Mouse (Mus musculus) forebrain, embryonic 13.5 days (tissue): Measurements from ENCODE around the gene Pcgf5. TPM values are rescaled to one million over a fixed set of nuclear protein-coding genes. Genes with fewer than 3 reads are reported as not detected.

Experiments used
- ATAC-seq: fragments of 200-750 bp; cut with Nextera tagmentation; 2 replicates; pipeline ENCODE4 v1.8.0; 2017
- H3K27ac ChIP-seq: fragments of 300-500 bp; sonication (generic); 2 replicates; pipeline ENCODE4 v1.5.1; 2015; ENCODE audit warnings: inconsistent platforms, mild to moderate bottlenecking, moderate library complexity
- H3K27me3 ChIP-seq: fragments of 300-500 bp; sonication (generic); 2 replicates; pipeline ENCODE4 v1.6.1; 2015; ENCODE audit warnings: mild to moderate bottlenecking, inconsistent platforms
- H3K36me3 ChIP-seq: fragments of 300-500 bp; sonication (generic); 2 replicates; pipeline ENCODE4 v1.6.1; 2015; ENCODE audit warnings: mild to moderate bottlenecking, inconsistent platforms; ENCODE audit not compliant: poor library complexity, severe bottlenecking
- H3K4me1 ChIP-seq: fragments of 300-500 bp; sonication (generic); 2 replicates; pipeline ENCODE4 v1.6.1; 2015; ENCODE audit warnings: inconsistent platforms
- H3K4me2 ChIP-seq: fragments of 300-500 bp; sonication (generic); 2 replicates; pipeline ENCODE4 v1.6.1; 2015; ENCODE audit warnings: inconsistent platforms, mild to moderate bottlenecking, moderate library complexity
- H3K4me3 ChIP-seq: fragments of 300-500 bp; sonication (generic); 2 replicates; pipeline ENCODE4 v1.5.1; 2015; ENCODE audit warnings: mild to moderate bottlenecking, inconsistent platforms
- H3K9ac ChIP-seq: fragments of 300-500 bp; sonication (generic); 2 replicates; pipeline ENCODE4 v1.6.1; 2015; ENCODE audit warnings: mild to moderate bottlenecking, inconsistent platforms
- H3K9me3 ChIP-seq: fragments of 300-500 bp; sonication (generic); replicated peaks from 2 replicates; pipeline ENCODE4 v1.6.1; 2016; ENCODE audit warnings: inconsistent platforms
- WGBS: fragments of 180-500 bp; shearing (Covaris S2); methylation state at CpG from one replicate; pipeline ENCODE4 v1.1.7; 2015; 5-methylcytosine and 5-hydroxymethylcytosine counted together
- polyA plus RNA-seq: library from polyadenylated mRNA; unstranded; fragments of >200 nt; fragmentation: Nextera tagmentation; extraction: Ambion mirVana; gene quantifications from 2 replicates; pipeline ENCODE4 v1.2.1, GENCODE M21; 2015

The Pcgf5 gene
- polyA plus RNA-seq, 1 experiment from 2014 or later, result 25.2 TPM

GRCm38 (mm10) chr19:36350870-36351269 is 2.8 kb downstream of the Pcgf5 start:
- WGBS, result 93% methylated on average over 9 of the region's 9 CpGs
- no peaks in the 10 kb centered on the region for H3K9me3 ChIP-seq
- no peak overlapping the region for H3K27ac ChIP-seq
- no peak overlapping the region for H3K9ac ChIP-seq
- no peaks in the 10 kb centered on the region for H3K36me3 ChIP-seq
- no peak overlapping the region for H3K4me3 ChIP-seq
- peaks cover 29% of the 10 kb centered on the region for H3K27me3 ChIP-seq
- peaks cover 17% of the 10 kb centered on the region for H3K4me1 ChIP-seq
- no peak for ATAC-seq
- no peak overlapping the region for H3K4me2 ChIP-seq

- Histone ChIP-seq H3K9ac (no peak overlapping the region), H3K4me2 (no peak overlapping the region), H3K4me3 (no peak overlapping the region), H3K27me3 (no peaks in the 10 kb centered on the region), H3K27ac (no peak overlapping the region), H3K9me3 (no peaks in the 10 kb centered on the region), H3K4me1 (no peaks in the 10 kb centered on the region), H3K36me3 (no peaks in the 10 kb centered on the region)
- WGBS, result 94% methylated on average over 5 of the region's 5 CpGs
- ATAC-seq, result no peak
These were observed 14.4 kb downstream of the Pcgf5 start for GRCm38 (mm10) chr19:36362541-36362940.

DNA sequence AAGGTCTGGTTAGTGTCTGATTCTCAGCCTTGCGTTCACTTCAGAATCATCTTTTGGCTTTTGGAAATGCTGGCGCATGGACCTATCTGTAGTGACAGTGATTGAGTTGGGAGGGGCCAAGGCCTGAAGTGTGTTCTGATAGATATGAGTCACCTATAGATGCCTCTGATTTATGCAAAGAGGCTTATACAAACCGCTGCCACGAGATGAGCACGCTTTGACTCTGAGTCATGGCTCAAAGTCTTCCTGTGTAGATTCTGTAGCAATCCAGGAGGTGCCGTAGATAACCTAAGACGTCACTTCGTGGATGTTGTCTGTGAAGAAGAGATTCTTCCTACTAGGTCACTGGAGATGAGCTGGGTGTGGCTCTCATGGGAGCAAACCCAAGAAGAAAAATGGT is 16.6 kb downstream of the Pcgf5 start:
- H3K27ac ChIP-seq, result no peak overlapping the region
- H3K4me1 ChIP-seq, result no peaks in the 10 kb centered on the region
- no peaks in the 10 kb centered on the region for H3K36me3 ChIP-seq
- WGBS, result 90% methylated on average over 8 of the region's 8 CpGs
- no peak overlapping the region for H3K4me2 ChIP-seq
- no peak overlapping the region for H3K4me3 ChIP-seq
- H3K9ac ChIP-seq, result no peak overlapping the region
- no peaks in the 10 kb centered on the region for H3K9me3 ChIP-seq
- ATAC-seq, result no peak
- no peaks in the 10 kb centered on the region for H3K27me3 ChIP-seq

GRCm38 (mm10) chr19:36371478-36371877 is 23.4 kb downstream of the Pcgf5 start:
- no peak overlapping the region for H3K4me3 ChIP-seq
- H3K9ac ChIP-seq, result no peak overlapping the region
- no peaks in the 10 kb centered on the region for H3K27me3 ChIP-seq
- ATAC-seq, result no peak
- no peaks in the 10 kb centered on the region for H3K4me1 ChIP-seq
- H3K4me2 ChIP-seq, result no peak overlapping the region
- no peaks in the 10 kb centered on the region for H3K9me3 ChIP-seq
- no peaks in the 10 kb centered on the region for H3K36me3 ChIP-seq
- H3K27ac ChIP-seq, result no peak overlapping the region
- WGBS, result 93% methylated on average over 10 of the region's 10 CpGs

DNA sequence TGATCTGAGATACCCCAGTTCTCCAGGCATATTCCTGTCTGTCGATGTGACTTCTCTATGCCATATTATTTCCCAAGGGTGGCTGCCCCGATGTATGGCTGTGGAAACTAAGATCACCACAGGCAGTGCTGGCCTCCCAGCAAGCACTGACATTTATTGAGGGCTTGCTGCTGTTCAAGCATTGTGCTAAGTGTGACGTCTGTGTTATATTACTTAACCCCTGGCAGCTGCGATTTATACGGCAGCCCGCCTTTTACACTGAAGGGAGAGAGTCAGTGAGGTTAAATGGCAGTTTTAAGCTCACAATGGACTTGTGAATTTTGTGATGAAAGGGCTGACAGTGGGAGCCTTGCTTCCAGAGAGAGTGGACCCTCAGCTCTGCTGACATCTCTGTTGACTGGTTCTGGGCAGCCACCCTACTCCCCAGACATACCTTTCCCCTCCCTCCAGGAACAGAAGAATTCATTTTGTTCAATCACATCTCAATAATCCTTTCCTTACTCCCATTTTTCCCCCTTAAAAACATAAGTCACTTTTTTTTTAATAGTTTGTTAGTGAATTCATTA is 25.0 kb downstream of the Pcgf5 start:
- H3K4me1 ChIP-seq, result no peaks in the 10 kb centered on the region
- no peak overlapping the region for H3K9ac ChIP-seq
- no peaks in the 10 kb centered on the region for H3K9me3 ChIP-seq
- WGBS, result 59% methylated on average over 6 of the region's 6 CpGs
- H3K4me3 ChIP-seq, result no peak overlapping the region
- H3K27ac ChIP-seq, result no peak overlapping the region
- no peaks in the 10 kb centered on the region for H3K36me3 ChIP-seq
- ATAC-seq, result no peak
- no peak overlapping the region for H3K4me2 ChIP-seq
- no peaks in the 10 kb centered on the region for H3K27me3 ChIP-seq

DNA sequence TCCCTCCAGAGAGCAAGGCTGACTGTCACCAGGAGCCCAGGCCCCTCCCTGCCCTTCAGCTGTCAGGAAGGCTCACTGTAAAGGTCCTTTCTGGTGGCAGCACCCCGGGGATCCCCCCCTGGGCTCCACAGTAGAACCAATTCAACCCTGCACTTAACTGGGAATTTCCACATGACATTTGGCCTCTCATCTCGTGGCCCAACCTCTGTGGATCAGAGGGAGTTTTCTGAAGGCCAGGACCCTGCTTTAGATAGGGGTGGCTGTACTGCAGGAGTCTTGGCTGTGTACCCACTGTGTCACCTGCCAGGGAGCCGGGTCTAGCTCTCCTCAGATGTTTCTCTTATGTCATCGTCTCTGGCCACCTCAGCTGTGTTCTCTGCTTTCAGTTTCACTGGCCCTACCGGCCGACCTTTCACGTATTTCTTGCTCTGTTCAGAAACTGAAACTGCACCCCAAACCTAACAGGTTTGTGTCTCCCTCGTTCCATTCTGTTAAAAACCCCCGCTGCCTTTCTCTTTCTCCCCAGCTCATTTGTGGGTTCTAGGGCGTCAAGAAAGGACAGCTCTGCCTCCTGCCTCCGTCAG is 27.2 kb downstream of the Pcgf5 start:
- Histone ChIP-seq H3K36me3 (no peaks in the 10 kb centered on the region), H3K27me3 (no peaks in the 10 kb centered on the region), H3K4me1 (no peaks in the 10 kb centered on the region), H3K9me3 (no peaks in the 10 kb centered on the region), H3K4me2 (no peak overlapping the region), H3K9ac (no peak overlapping the region), H3K27ac (no peak overlapping the region), H3K4me3 (no peak overlapping the region)
- 83% methylated on average over 11 of the region's 11 CpGs for WGBS
- no peak for ATAC-seq

- no peak overlapping the region for H3K9ac ChIP-seq
- no peaks in the 10 kb centered on the region for H3K4me1 ChIP-seq
- H3K27me3 ChIP-seq, result no peaks in the 10 kb centered on the region
- ATAC-seq, result no peak
- H3K27ac ChIP-seq, result no peak overlapping the region
- 85% methylated on average over 7 of the region's 7 CpGs for WGBS
- no peaks in the 10 kb centered on the region for H3K9me3 ChIP-seq
- no peak overlapping the region for H3K4me2 ChIP-seq
- H3K36me3 ChIP-seq, result no peaks in the 10 kb centered on the region
- no peak overlapping the region for H3K4me3 ChIP-seq
These were observed 29.6 kb downstream of the Pcgf5 start for GRCm38 (mm10) chr19:36377729-36378128.

DNA sequence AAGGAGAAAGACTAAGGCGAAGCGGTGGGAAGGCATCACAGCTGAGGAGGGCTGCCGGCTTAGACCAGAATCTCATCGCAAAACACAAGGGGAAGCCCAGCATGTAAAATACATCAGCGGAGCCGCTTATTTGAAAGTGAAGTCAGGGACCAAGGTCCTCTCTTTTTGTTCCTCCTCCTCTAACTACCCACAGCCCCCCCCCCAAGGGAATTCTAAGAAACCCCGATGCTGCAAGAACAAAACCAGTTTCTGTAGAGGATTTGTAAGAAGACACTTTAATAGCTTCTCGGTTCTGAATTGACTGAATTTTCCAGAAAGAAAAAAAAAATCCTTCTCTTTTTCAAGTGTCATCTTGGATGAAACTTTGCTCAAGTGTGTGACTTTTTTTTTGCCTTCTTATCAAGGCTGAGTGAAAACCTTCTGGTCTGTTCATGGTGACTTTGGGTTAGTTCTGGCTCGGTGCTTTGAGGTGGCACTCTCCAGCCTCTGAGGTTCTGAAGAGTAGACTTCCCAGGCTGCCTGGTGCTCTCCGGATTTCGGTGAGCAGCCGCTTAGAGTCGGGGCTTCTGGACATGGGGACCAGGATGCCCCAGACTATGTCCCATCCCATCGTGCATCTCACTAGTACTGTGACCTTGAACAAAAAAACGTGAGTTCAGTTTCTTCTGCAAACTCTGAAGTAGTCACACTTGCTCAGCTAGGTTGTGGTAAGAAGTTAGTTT is 30.6 kb downstream of the Pcgf5 start:
- Histone ChIP-seq H3K9me3 (no peaks in the 10 kb centered on the region), H3K4me2 (no peak overlapping the region), H3K27me3 (no peaks in the 10 kb centered on the region), H3K9ac (no peak overlapping the region), H3K4me3 (no peak overlapping the region), H3K36me3 (no peaks in the 10 kb centered on the region), H3K27ac (no peak overlapping the region), H3K4me1 (no peaks in the 10 kb centered on the region)
- no peak for ATAC-seq
- 54% methylated on average over 15 of the region's 15 CpGs for WGBS

DNA sequence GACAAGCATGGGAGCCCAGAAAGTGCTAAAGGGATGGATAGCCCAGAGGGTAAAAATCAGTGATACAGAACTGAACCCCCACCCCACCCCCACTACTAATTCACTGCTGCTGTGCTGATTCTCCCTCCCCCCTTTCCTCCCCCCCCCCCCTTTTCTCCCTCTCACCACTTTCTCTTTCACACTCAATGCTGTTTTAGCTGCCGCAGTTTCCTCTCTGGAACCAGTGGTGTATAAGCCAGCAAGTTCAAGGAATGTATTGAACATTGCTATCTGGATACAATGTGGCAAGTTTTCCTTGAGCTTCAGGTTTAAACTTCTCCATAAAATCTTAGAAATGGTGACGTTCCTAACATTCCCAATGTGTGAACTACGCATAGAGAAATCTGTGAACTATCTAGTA is 34.8 kb downstream of the Pcgf5 start:
- ATAC-seq, result no peak
- Histone ChIP-seq H3K27me3 (no peaks in the 10 kb centered on the region), H3K27ac (no peak overlapping the region), H3K4me3 (no peak overlapping the region), H3K4me2 (no peak overlapping the region), H3K9ac (no peak overlapping the region), H3K4me1 (no peaks in the 10 kb centered on the region), H3K36me3 (no peaks in the 10 kb centered on the region), H3K9me3 (no peaks in the 10 kb centered on the region)
- WGBS, result 91% methylated on average over 3 of the region's 3 CpGs

GRCm38 (mm10) chr19:36383977-36384376 is 35.9 kb downstream of the Pcgf5 start:
- Histone ChIP-seq H3K9me3 (no peaks in the 10 kb centered on the region), H3K9ac (no peak overlapping the region), H3K27me3 (no peaks in the 10 kb centered on the region), H3K4me2 (no peak overlapping the region), H3K27ac (no peak overlapping the region), H3K4me3 (no peak overlapping the region), H3K4me1 (0 out of 2 replicates have a peak, but pooled peaks cover 4% of the 10 kb centered on the region), H3K36me3 (no peaks in the 10 kb centered on the region)
- 71% methylated on average over 5 of the region's 5 CpGs for WGBS
- ATAC-seq, result no peak

DNA sequence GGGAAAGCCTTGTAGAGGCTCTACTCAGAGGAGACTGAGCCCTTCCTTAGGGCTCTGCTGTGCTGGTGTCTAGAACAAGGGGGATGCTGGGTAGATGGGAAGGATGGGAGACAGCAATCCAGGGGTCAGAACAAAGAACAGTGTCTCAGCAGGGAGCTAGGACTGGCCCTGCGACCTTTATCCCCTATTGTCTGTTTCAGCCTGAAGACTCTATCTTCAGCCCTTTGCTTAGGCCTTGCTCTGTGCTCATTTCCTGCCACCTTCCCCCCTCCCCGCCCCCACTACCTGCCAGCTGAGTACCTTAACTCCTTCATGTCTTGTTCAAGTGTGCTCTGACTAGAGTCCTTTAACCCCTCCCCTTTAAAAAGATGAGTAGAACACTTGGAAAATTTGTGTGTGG is 36.3 kb downstream of the Pcgf5 start:
- Histone ChIP-seq H3K36me3 (no peaks in the 10 kb centered on the region), H3K4me2 (no peak overlapping the region), H3K27ac (no peak overlapping the region), H3K27me3 (no peaks in the 10 kb centered on the region), H3K9me3 (no peaks in the 10 kb centered on the region), H3K9ac (no peak overlapping the region), H3K4me3 (no peak overlapping the region), H3K4me1 (0 out of 2 replicates have a peak, but pooled peaks cover 4% of the 10 kb centered on the region)
- WGBS, result 6% methylated on average over 2 of the region's 2 CpGs
- no peak for ATAC-seq

- 0 out of 2 replicates have a peak, but pooled peaks cover 4% of the 10 kb centered on the region for H3K4me1 ChIP-seq
- no peaks in the 10 kb centered on the region for H3K36me3 ChIP-seq
- no peak overlapping the region for H3K4me3 ChIP-seq
- H3K9me3 ChIP-seq, result no peaks in the 10 kb centered on the region
- WGBS, result 76% methylated on average over 5 of the region's 5 CpGs
- H3K27ac ChIP-seq, result no peak overlapping the region
- no peak for ATAC-seq
- H3K27me3 ChIP-seq, result no peaks in the 10 kb centered on the region
- no peak overlapping the region for H3K4me2 ChIP-seq
- H3K9ac ChIP-seq, result no peak overlapping the region
These were observed 40.4 kb downstream of the Pcgf5 start for GRCm38 (mm10) chr19:36388502-36388901.
